Mouse (Mus musculus) thymus, adult 2 months (tissue): Measurements from ENCODE around the gene Tnfsf9.

Experiments used
- CTCF ChIP-seq: fragments of 200-500 bp; IDR thresholded peaks from 2 replicates; pipeline ENCODE4 v1.5.1; 2012; ENCODE audit warnings: mild to moderate bottlenecking, control low read depth, low read length, moderate library complexity, borderline replicate concordance; ENCODE audit not compliant: control insufficient read depth, poor library complexity, insufficient read depth; ENCODE audit errors: extremely low read depth
- POLR2A ChIP-seq: fragments of 200-500 bp; IDR thresholded peaks from 2 replicates; pipeline ENCODE4 v1.6.1; 2012; ENCODE audit warnings: mild to moderate bottlenecking, low read length, control low read depth, moderate library complexity; ENCODE audit not compliant: control insufficient read depth, poor library complexity, insufficient read depth; ENCODE audit errors: extremely low read depth

- TF ChIP-seq POLR2A (no peak), CTCF (no peak)
Measured at GRCm38 (mm10) chr17:57104496-57104895, 629 bp upstream of the Tnfsf9 start.
